Mouse (Mus musculus): Measurements from ENCODE around the gene Zfp618. TPM values are rescaled to one million over a fixed set of nuclear protein-coding genes. Genes with fewer than 3 reads are reported as not detected.
A peak's percentile ranks its signal among the peaks of the same experiment; 100 is the strongest.

The Zfp618 gene
- 27.6 and 28.1 TPM in 2 replicates for polyA plus RNA-seq (2015; fragmentation: Nextera tagmentation; extraction: Ambion mirVana)

DNA sequence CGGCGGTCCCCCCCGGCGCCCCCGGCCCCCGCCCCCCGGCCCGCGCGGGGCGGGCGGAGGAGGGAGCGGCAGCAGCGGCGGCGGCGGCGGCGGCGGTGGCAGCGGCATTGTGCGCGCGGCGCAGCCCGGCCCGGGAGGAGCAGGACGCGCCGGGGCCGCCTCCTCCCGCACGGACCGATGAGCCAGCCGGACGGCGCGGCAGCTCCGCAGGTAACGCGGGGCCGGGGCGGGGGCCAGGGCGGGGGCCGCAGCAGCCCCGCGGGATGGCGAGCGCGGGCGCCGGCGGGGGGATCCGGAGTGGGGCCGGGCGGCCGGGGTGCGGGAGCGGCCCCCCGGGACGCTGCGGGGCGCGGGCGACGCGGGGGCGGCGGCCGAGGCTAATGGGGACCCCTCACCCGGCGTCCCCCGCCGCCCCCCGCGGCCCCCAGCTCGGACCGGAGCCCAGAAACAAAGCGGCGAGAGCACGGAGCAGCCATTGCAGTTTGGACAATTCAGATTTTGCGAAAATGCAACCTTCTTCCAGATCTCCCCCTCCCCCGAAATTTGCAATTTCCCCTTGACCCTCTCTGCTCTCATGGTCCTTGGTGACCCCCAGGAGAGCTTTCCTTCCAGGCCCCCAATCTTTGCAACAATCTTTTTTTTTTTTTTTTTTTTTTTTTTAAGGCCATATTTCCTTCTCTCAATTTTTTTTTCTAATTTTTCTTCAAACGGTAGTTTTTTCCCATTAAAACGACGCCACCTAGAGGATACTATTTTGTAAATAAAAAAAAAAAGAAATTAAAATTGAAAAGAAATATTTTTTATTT lies at the start of gene Zfp618:
Gene Zfp618, plus strand, starts transcription at position 77 of the 806 bp plus-strand sequence.
- peak; percentile 74 for ATAC-seq (ENCODE audit: low FRiP score)
- peak within 1 kb of the TSS; percentile 94 for H3K9ac ChIP-seq (replicated peaks)
- no peaks in the 10 kb centered on the region for H3K36me3 ChIP-seq
- H3K4me2 ChIP-seq = peak within 1 kb of the TSS; percentile 85
- peaks cover 4% of the 10 kb centered on the region; the same call in 1 of the 2 replicates for H3K4me1 ChIP-seq
- no peaks in the 10 kb centered on the region for H3K27me3 ChIP-seq (replicated peaks)
- WGBS = 2% methylated on average over 36 of the region's 86 CpGs
- H3K9me3 ChIP-seq (replicated peaks) = no peaks in the 10 kb centered on the region
- H3K4me3 ChIP-seq (replicated peaks) = peak within 1 kb of the TSS; percentile 77
- H3K27ac ChIP-seq (replicated peaks) = peak within 1 kb of the TSS; percentile 89

DNA sequence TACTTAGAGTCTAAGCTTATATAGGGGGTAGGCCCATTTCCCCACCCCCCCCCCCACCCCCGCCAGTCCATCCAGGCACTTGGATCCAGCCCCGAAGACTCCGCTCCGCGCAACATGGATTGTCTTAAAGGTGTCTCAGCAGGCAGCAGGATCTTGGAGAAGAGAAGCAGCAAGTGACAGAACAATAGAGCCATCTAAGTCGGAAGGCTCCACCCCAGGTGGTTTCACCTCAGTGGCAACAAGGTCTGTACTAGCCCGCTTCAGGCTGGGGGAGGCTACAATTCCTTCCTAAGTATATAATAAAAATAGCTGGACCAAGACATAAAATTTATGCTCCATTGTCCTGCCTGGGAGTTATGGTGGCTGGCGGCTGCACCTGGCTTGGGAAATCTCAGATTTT lies 48.3 kb upstream of the Zfp618 start:
- Histone ChIP-seq H3K4me3 (replicated peaks) (no peak overlapping the region), H3K9ac (replicated peaks) (no peak overlapping the region), H3K4me1 (no peaks in the 10 kb centered on the region), H3K9me3 (replicated peaks) (no peaks in the 10 kb centered on the region), H3K4me2 (no peak overlapping the region), H3K27me3 (replicated peaks) (no peaks in the 10 kb centered on the region), H3K36me3 (no peaks in the 10 kb centered on the region), H3K27ac (replicated peaks) (no peak overlapping the region)
- no peak for ATAC-seq (ENCODE audit: low FRiP score)
- WGBS = 87% methylated on average over 8 of the region's 8 CpGs

DNA sequence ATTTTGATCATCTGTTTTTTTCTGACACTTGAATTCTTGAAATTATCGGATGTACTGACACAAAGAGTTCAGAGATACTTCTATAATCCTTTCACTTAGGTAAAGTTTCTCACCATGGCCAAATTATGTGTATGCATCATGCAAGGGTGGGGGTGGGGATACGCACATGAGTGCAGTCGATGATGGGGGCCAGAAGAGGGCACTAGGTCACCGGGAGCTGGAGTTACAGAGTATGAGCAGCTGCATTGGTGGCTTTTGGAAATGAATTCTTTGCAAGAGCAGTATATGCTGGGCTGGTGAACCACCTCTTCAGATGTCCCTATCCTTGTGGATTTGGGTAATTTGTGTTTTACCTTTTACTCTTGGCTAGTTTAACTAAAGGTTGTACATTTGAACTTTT lies 31.6 kb upstream of the Zfp618 start:
- ATAC-seq (ENCODE audit: low FRiP score) = no peak
- Histone ChIP-seq H3K9me3 (replicated peaks) (no peaks in the 10 kb centered on the region), H3K4me3 (replicated peaks) (no peak overlapping the region), H3K27ac (replicated peaks) (no peak overlapping the region), H3K9ac (replicated peaks) (no peak overlapping the region), H3K4me1 (no peaks in the 10 kb centered on the region), H3K4me2 (no peak overlapping the region), H3K27me3 (replicated peaks) (no peaks in the 10 kb centered on the region), H3K36me3 (no peaks in the 10 kb centered on the region)
- WGBS = 92% methylated on average over 4 of the region's 4 CpGs

DNA sequence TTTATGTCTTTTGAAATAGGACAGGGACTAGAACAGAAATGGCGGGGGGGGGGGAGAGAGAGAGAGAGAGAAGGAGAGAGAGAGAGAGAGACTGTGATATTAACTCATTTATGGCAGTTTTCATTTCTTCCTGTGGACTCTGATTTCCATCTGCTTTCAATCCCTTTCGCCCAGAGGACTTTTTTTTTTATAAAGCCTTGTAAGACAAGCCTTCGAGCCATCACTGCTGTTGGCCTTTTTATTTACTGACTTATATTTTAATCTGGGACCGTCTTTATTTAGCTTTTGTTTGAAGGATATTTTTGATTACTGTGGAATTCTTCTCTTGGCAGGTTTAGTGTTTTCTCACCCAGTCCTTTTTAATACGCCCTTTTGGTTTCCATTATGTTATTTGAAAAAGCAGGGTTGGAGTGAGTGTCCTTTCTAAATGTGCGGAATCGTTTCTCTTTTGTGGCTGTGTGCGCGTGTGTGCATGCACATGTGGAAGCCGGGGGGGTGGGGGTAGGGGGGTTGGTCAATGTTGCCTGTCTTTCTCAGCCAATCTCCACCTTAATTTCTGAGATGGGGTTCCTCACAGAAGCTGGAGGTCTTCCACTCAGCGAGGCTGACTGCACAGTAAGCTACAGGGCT lies 29.7 kb upstream of the Zfp618 start:
- no peak overlapping the region for H3K4me2 ChIP-seq
- H3K36me3 ChIP-seq = no peaks in the 10 kb centered on the region
- H3K9ac ChIP-seq (replicated peaks) = no peak overlapping the region
- H3K4me1 ChIP-seq = no peaks in the 10 kb centered on the region
- no peak overlapping the region for H3K27ac ChIP-seq (replicated peaks)
- WGBS = 69% methylated on average over 11 of the region's 11 CpGs
- H3K27me3 ChIP-seq (replicated peaks) = no peaks in the 10 kb centered on the region
- no peaks in the 10 kb centered on the region for H3K9me3 ChIP-seq (replicated peaks)
- ATAC-seq (ENCODE audit: low FRiP score) = no peak
- H3K4me3 ChIP-seq (replicated peaks) = no peak overlapping the region

DNA sequence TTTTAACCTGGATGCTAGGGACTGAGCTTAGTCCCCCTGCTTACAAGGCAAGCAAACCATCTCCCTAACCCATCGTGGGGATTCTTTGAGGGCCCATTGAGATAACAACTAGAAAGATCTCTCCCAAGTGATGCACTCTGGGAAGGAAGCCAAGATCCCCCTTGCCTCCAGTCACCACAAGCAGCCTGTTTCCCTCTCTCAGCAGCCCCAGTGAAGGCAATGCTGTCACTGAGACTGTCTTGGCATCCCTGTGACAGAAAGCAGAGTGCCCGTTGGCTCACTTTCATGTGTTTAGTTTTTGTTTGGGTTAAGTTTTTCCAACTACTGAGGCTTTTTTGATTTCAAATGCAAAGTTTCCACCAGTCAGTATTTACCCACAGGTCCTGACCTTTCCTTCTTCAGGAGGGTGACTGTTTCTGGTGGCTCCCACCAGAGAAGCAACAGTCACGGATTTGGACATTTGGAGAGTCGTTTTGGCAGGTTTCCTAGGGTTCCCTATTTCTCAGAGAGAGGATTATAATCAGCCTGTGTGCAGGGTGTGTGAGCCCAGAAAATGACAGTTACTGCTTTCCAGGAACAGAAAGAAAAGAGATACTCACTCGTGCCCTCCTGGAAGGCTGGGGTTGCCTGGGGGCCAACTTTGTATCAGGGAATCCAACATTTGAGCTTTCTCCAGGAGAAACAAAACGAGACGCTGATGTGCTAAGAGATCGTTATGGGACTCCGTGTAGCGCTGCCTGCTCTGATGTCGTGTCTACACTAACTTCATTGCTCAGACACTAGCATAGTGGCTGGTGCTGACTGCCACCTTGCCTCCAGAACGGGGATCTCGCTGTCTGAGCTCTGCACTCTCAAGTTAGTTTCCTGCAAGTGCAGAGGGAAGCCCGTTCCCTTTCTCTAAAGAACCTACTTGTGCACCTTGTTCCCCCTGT lies 23.1 kb upstream of the Zfp618 start:
- H3K4me2 ChIP-seq = peak overlapping the region; percentile 13; the same call in 1 of the 2 replicates
- 0 out of 2 replicates have a peak, but pooled peaks cover 11% of the 10 kb centered on the region for H3K4me1 ChIP-seq
- ATAC-seq (ENCODE audit: low FRiP score) = no peak; the same call in 1 of the 2 replicates
- no peak overlapping the region for H3K4me3 ChIP-seq (replicated peaks)
- 0 out of 2 replicates have a peak overlapping the region, but pooled peaks have one; percentile 13 for H3K27ac ChIP-seq (replicated peaks)
- no peak overlapping the region for H3K9ac ChIP-seq (replicated peaks)
- H3K36me3 ChIP-seq = no peaks in the 10 kb centered on the region
- 62% methylated on average over 14 of the region's 14 CpGs for WGBS
- no peaks in the 10 kb centered on the region for H3K27me3 ChIP-seq (replicated peaks)
- H3K9me3 ChIP-seq (replicated peaks) = no peaks in the 10 kb centered on the region

DNA sequence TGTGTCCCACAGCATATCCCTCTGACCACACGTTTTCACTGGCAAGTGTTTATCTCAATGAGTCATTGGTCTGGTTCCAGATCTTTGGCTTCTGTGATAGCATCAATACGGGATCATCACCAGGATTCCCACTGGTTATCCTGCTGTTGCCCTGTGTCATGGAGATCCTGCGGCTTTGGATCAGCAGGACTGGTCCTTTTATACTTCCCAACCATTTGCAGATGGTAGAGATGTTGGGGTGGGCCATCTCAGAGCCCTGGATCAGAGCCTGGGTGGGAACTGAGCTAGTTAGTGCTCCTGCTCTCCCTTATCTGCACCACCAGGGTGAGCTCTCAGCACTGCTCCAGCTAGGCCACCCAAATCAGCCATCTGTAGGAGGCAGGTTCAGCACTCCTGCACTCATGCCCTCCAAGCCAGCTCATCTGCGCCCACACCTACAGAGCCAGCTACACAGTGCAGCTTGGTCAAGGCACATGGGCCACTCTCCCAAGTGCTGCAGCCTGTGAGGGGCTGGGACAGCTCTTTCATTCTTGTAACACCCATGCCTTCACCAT lies 21.0 kb upstream of the Zfp618 start:
- no peaks in the 10 kb centered on the region for H3K9me3 ChIP-seq (replicated peaks)
- H3K27ac ChIP-seq (replicated peaks) = no peak overlapping the region
- 0 out of 2 replicates have a peak, but pooled peaks cover 11% of the 10 kb centered on the region for H3K4me1 ChIP-seq
- no peak overlapping the region for H3K4me2 ChIP-seq
- 69% methylated on average over 4 of the region's 4 CpGs for WGBS
- no peaks in the 10 kb centered on the region for H3K36me3 ChIP-seq
- H3K4me3 ChIP-seq (replicated peaks) = no peak overlapping the region
- no peak overlapping the region for H3K9ac ChIP-seq (replicated peaks)
- no peaks in the 10 kb centered on the region for H3K27me3 ChIP-seq (replicated peaks)
- ATAC-seq (ENCODE audit: low FRiP score) = no peak

DNA sequence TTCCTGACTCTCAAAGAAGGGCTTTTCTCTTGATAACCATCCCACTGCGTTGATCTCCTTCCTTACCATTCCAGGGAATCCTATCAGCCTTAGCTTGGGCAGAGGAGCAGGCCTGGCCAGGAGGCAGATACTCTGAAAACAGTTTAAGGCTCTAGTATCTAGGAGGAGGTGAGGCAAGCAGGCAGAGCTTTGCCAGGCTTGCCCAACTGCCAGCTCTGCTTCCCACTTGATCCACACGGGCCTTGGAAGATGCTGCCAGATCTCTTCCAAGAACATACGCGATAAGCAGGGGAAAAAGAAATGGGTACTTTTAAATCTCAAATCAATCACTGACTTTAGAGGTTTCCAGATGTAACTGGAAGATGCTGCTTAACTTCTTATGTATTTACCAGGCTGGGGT lies 1.6 kb upstream of the Zfp618 start:
- Histone ChIP-seq H3K4me2 (no peak overlapping the region), H3K9ac (replicated peaks) (no peak overlapping the region)
- 75% methylated on average over 4 of the region's 4 CpGs for WGBS

DNA sequence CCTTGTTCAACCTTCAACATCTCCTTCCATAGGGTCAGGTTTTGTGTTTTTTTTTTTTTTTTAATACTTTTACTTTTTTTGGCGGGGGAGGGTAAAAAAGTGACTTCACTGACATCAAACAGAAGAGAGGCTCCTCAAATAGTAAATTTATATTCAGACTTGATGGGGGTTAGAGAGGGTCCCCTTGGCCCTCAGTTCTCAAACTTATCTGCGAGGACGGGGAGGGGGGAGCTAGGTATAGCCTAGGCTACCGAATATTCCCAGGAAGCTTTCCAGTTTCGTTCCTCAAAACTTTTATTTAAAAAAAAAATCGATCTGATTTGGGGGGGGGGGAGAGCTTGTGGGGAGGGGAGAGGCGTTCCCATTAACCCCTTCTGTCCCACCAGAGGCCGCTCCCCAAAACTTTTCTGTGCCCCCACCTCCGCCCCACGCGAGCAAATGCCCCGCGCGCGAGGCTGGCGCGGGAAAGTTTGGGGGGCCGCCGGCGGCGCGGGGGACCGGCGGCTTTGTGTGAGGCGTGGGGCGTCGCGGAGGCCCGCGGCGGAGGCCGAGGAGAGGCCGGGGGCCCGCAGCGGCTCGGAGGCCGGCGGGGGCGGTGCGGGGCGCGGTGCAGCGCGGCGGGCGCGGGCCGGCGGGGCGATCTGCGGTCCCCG lies 403 bp upstream of the Zfp618 start:
- peak overlapping the region; percentile 58; the same call in 1 of the 2 replicates for H3K27ac ChIP-seq (replicated peaks)
- H3K4me3 ChIP-seq (replicated peaks) = peak overlapping the region; percentile 77
- peak overlapping the region; percentile 94 for H3K9ac ChIP-seq (replicated peaks)
- no peaks in the 10 kb centered on the region for H3K27me3 ChIP-seq (replicated peaks)
- H3K9me3 ChIP-seq (replicated peaks) = no peaks in the 10 kb centered on the region
- ATAC-seq (ENCODE audit: low FRiP score) = peak; percentile 42
- H3K36me3 ChIP-seq = no peaks in the 10 kb centered on the region
- peak overlapping the region; percentile 85 for H3K4me2 ChIP-seq
- peaks cover under 1% of the 10 kb centered on the region; the same call in 1 of the 2 replicates for H3K4me1 ChIP-seq
- WGBS = 4% methylated on average over 34 of the region's 52 CpGs

More for the DNA sequence above, 1.6 kb upstream of the Zfp618 start:
- ATAC-seq (ENCODE audit: low FRiP score) = no peak
- H3K4me1 ChIP-seq = no peaks in the 10 kb centered on the region
- H3K9me3 ChIP-seq (replicated peaks) = no peaks in the 10 kb centered on the region
- no peak overlapping the region for H3K27ac ChIP-seq (replicated peaks)
- no peaks in the 10 kb centered on the region for H3K36me3 ChIP-seq
- no peak overlapping the region for H3K4me3 ChIP-seq (replicated peaks)
- H3K27me3 ChIP-seq (replicated peaks) = no peaks in the 10 kb centered on the region

DNA sequence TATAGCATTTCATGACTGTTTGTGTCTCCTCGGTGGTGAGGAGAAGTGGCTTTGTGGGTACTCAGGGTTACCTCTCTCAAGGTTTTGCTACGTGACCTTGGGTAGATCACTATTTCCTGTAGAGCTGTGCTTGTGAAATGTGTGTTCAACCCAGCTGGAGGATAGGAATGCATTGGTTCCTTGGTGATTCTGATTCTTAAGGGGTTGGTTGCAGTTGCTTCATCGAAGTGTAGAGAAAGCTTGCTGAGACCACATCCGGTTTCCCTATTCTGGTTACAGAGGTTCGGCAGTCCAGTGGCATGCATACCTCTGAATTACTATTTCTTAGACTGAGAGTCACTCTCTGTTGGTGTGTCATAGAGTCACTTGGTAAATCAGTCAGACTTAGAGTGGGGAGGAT lies 4.2 kb downstream of the Zfp618 start:
- H3K4me3 ChIP-seq (replicated peaks) = no peak overlapping the region
- H3K9ac ChIP-seq (replicated peaks) = no peak overlapping the region
- H3K9me3 ChIP-seq (replicated peaks) = no peaks in the 10 kb centered on the region
- no peak overlapping the region for H3K4me2 ChIP-seq
- WGBS = 90% methylated on average over 5 of the region's 5 CpGs
- no peaks in the 10 kb centered on the region for H3K27me3 ChIP-seq (replicated peaks)
- ATAC-seq (ENCODE audit: low FRiP score) = no peak
- no peaks in the 10 kb centered on the region for H3K36me3 ChIP-seq
- H3K27ac ChIP-seq (replicated peaks) = no peak overlapping the region
- H3K4me1 ChIP-seq = peaks cover 31% of the 10 kb centered on the region

DNA sequence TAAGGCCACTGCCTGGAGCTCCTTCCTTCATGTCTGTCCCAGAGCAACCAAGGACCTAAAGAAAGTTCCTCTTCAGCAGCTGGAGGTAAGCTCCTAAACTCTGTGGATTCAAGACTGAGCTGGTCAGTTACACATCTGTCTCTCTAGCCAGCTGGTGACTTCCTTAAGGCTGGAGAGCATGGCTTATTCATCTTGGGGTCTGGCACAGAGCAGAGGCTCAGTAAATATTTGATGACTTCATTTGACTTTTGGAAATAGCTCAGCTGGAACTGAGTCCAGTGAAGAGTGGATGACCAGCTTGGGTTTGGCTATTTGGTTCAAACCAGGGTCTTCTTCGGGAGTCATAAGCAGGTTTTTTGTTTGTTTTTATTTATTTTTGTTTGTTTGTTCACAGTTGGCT lies 6.6 kb downstream of the Zfp618 start:
- H3K27me3 ChIP-seq (replicated peaks) = no peaks in the 10 kb centered on the region
- H3K27ac ChIP-seq (replicated peaks) = no peak overlapping the region
- no peak overlapping the region for H3K4me2 ChIP-seq
- H3K4me3 ChIP-seq (replicated peaks) = no peak overlapping the region
- H3K9me3 ChIP-seq (replicated peaks) = no peaks in the 10 kb centered on the region
- no peak for ATAC-seq (ENCODE audit: low FRiP score)
- 82% methylated on average over 1 of the region's 1 CpGs for WGBS
- H3K9ac ChIP-seq (replicated peaks) = no peak overlapping the region
- H3K4me1 ChIP-seq = peaks cover 46% of the 10 kb centered on the region
- no peaks in the 10 kb centered on the region for H3K36me3 ChIP-seq

DNA sequence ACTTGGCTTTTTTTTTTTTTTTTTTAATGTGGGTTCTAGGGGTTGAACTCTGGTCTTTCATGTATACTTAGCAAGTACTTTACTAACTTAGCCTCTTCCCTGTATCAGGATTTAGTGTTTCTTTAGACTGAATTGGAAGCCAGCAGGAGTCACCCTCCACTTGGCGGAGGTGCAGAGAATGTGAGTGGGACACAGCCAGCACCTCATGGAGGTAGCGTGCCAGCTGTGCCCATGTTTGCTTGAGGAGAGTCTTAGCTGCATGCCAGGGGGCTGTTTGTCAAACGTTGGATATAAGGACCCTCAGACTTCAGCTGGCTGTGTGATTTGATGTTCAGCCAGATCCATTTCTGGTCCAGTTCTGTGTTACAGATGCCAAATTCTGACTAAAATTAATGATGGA lies 7.7 kb downstream of the Zfp618 start:
- ATAC-seq (ENCODE audit: low FRiP score) = no peak
- no peak overlapping the region for H3K4me2 ChIP-seq
- H3K4me3 ChIP-seq (replicated peaks) = no peak overlapping the region
- peaks cover 49% of the 10 kb centered on the region for H3K4me1 ChIP-seq
- H3K36me3 ChIP-seq = no peaks in the 10 kb centered on the region
- H3K27me3 ChIP-seq (replicated peaks) = no peaks in the 10 kb centered on the region
- no peak overlapping the region for H3K27ac ChIP-seq (replicated peaks)
- WGBS = 60% methylated on average over 3 of the region's 3 CpGs
- H3K9ac ChIP-seq (replicated peaks) = no peak overlapping the region
- H3K9me3 ChIP-seq (replicated peaks) = no peaks in the 10 kb centered on the region
